Mouse (Mus musculus) inflammation-experienced regulatory T-cells, adult 6 months (primary cell): Measurements from ENCODE around the gene Cdh23. TPM values are rescaled to one million over a fixed set of nuclear protein-coding genes. Genes with fewer than 3 reads are reported as not detected.

ENCODE experiments used
- ATAC-seq: one replicate; pipeline ENCODE4 v1.8.0; 2017
- polyA plus RNA-seq, 3 experiments: library from polyadenylated mRNA; unstranded; fragments of 100-300 nt; shearing (Covaris generic); gene quantifications; one replicate each; pipeline ENCODE4 v1.2.1; 2017

Cdh23 gene
- polyA plus RNA-seq, 3 experiments from 2014 or later: 5.0 to 7.1 (median 5.6) TPM

DNA sequence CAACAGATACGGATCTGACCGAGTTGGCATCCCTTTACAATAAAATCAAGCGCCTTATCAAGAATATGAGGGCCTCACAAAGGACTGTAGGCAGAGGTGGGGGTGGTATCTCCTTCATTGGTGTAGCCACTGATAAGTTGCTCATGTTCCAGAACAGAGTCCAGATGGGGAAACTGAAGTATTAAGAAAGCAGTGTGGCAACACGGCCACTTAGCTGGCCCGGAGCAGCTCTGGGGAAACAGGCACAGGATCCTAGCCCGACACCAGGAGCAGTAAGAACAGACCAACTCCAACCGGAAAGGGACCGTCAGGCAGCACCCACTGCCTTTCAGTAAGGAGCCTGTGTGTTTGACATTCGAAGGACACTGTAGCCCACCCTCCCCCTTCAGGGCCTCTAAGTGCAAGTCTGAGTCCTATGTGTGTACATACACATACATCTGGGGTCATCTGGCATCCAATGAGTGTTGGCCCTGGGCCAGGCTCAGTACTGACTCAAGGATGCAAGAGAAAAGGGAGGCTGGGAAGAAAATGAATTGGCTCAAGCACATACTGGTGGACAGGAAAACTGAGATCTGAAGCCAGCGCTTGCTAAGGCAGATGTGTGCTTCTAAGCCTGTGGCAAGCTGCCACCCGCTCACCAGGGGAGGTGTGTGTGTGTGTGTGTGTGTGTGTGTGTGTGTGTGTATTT, 367.2 kb downstream of the Cdh23 start:
- ATAC-seq: no peak

- ATAC-seq: no peak
Measured at GRCm38 (mm10) chr10:60316166-60316565, 380.1 kb downstream of the Cdh23 start.

- no peak for ATAC-seq
Measured at GRCm38 (mm10) chr10:60313606-60314005, 382.7 kb downstream of the Cdh23 start.

DNA sequence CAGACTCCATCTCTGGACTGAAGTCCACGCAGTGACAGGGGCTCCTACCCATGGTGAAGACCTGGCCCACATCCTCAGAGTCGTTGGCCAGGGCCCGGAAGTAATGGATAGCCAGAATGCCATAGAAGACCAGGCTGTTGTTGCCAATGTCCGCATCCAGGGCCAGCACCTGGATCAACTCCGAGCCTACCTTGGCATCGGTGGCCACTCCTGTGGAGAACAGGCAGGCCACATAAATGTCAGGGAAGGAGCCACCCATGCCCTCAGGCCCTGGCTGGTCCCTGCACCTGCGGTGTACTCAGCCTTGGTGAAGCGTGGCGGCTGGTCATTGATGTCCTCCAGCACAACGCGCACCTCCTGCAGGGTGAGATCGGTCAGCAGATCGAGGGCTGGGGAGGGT, 385.7 kb downstream of the Cdh23 start:
- no peak for ATAC-seq

GRCm38 (mm10) chr10:60304854-60305628, 391.2 kb downstream of the Cdh23 start:
- peak; percentile 77 for ATAC-seq

DNA sequence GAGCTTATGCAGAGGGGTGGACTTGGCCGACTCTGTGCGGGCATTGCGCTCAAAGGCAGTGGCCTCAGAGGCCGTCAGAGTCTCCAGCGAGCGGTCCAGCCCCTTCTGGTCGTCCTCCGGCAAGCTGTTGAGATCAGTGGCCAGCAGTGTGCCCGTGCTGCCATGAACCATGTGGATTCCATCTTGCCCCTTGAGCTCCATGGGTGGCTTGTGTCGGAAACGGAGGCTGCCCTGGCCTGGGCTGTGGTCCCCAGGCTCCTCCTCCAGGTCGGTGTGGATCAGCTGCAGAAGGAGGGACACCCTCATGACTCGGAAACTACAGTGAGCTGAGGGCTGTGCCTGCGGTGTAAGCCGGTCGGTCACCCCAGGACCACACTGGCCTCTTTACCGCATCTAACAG, 392.9 kb downstream of the Cdh23 start:
- no peak for ATAC-seq

DNA sequence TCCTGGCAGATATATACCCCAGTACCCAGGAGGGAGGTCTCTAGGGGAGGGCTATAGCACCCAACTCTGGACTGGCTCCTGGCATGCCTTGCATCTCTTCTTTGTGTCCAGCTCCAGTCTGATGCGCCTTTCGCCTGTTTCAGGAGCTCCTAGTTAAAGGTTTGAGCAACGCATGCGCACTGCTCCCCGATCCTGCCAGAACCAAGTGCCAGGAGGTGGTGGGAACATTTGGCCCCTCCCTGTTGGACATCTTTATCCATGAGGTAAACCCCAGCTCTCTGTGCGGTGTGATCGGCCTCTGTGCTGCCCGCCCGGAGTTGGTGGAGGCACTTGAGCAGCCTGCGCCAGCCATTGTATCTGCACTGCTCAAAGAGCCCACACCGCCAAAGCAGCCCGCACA, 396.7 kb downstream of the Cdh23 start:
- no peak for ATAC-seq

DNA sequence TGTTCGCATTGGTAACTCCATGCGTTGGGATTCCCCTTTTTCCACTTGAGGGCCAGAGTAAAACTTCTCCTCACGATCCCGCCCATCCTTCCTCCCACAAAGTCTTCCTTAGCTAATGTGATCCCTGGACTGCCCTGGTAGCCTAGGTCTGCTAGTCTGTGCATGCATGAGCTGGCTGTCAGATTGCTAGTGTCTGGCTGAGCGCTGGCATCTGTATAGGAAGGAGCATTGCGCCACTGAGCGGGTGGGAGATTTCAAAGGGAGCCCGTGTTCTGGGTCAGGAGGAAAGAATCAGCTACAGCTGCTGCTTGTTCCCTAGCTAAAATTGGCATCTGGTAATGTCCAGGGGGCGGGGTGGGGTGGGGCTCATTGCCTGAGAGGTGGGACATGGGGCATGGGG, 400.3 kb downstream of the Cdh23 start:
- no peak for ATAC-seq

GRCm38 (mm10) chr10:60295356-60295755, 400.9 kb downstream of the Cdh23 start:
- ATAC-seq: no peak

DNA sequence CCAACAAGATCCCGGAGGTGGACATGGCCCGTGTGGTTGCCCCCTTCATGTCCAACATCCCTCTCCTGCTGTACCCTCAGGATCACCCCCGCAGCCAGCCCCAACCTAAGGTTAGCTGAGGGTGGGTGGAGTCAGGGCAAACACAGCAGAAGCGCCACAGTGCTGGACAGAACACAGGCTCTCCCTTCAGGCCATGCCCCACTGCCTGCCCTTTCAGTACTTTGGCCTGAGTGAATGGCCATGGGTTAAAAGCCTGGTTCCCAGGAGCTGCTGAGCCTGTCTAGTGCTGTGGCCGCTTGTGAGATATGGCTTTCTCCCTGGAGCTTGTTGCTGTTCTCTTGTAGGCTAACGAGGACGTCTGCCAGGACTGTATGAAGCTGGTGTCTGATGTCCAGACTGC, 401.7 kb downstream of the Cdh23 start:
- ATAC-seq: no peak

GRCm38 (mm10) chr10:60292209-60292608, 404.1 kb downstream of the Cdh23 start:
- no peak for ATAC-seq

DNA sequence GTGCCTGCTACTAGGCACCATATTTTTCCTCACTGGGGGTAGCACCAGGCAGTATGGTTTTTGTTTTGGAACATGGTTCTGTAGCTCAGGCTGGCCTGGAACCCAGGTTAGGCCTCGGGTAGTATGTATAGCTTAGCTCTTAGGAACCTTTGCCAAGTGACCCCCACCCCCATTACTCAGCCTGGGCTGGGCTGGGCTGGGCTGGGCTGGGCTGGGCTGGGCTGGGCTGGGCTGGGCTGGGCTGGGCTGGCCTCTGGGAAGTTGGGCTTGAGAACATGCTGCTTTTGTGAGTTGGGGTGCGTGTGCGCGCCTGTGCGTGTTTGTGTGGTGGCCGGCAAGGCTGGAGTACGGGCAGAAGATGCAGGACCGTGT, 405.6 kb downstream of the Cdh23 start:
- no peak for ATAC-seq

DNA sequence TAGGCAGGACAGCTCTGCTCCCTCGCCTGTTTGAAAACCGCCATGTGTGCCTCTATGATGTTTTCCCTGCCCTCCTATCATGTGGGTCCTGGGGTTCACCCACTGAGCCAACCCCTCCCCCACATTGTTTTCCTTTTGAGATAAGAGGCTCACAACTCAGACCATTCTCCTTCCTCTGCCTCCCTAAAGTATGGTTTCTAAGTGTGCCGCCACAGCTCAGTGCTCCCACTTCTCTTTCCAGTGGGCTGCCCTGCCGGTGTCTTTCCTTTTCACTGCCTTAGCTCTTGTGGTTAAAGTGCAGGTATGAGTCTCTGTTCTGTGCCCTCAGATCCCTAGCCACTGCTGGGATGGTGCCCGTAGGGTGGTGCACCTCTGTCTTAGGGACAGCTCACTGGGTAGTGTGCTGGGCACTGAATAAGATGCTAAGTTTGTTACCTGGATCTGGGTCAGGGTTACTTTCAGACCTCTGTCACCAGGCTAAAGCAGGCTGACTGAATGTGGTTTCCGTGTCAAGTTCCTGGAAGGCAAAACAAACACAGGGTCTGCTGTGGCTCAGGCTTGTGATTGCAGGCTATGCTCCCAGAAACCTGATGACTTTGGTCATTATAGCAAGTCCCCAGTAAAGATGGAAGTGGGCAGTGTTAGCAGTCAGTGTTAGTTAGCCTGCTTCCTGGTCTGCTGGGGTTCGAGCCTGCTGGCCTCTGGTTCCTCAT, 406.1 kb downstream of the Cdh23 start:
- ATAC-seq: peak; percentile 31

DNA sequence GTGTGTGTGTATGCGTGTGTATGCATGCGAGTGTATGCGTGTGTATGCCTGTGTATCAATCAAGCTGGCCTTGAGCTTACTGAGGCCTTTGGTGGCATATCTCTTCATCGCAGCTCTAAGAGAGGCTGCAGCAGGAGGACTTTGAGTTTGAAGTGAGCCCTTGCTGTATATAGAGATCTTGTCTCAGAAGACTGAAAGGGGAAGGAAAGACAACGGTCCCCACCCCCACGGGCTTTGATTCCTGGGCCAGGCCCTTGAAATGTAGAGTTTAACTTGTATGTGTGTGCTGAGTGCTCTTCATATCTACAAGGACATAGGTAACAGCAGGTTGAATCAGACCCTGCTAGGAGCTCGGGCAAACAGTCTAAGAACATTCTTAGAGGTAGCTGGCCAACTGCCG, 407.1 kb downstream of the Cdh23 start:
- no peak for ATAC-seq

DNA sequence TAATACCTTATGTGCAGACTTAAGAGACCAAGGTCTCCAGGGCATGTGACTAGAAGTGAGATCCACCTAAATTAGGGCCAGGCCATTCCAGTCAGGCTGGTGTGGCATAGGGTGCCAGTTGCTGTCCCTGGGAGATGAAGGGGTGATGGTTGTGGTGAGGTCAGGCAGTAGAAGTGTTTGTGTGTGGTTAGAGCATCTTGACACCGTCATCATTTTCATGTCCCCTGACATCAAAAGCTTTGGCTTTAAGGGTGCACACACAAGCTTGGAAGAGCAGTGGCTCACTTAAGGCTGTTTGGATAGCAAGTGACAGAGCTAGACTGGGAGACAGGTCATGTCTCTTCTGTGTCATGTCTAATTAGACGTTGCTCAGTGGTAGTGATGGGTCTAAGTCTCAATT, 408.6 kb downstream of the Cdh23 start:
- ATAC-seq: no peak

- no peak for ATAC-seq
Measured at GRCm38 (mm10) chr10:60287161-60287560, 409.1 kb downstream of the Cdh23 start.

DNA sequence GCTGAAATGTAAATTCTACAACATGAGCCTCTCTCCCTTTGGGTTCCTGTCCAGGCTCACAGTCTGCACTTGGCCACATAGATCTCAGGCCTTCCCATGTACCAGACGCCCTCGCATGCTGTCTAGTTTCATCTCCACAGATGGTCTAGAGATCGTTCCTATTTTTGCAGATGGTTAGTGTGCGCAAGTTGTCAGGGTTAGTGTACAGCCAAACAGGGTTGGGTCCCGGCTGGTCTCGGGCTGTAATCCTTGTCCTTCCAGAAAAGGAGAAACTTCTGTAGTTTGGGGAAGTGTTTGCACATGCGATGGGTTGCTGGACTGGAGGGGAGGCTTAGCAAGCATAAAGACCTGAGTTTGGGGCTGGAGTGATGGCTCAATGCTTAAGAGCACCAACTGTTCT, 409.7 kb downstream of the Cdh23 start:
- ATAC-seq: no peak

DNA sequence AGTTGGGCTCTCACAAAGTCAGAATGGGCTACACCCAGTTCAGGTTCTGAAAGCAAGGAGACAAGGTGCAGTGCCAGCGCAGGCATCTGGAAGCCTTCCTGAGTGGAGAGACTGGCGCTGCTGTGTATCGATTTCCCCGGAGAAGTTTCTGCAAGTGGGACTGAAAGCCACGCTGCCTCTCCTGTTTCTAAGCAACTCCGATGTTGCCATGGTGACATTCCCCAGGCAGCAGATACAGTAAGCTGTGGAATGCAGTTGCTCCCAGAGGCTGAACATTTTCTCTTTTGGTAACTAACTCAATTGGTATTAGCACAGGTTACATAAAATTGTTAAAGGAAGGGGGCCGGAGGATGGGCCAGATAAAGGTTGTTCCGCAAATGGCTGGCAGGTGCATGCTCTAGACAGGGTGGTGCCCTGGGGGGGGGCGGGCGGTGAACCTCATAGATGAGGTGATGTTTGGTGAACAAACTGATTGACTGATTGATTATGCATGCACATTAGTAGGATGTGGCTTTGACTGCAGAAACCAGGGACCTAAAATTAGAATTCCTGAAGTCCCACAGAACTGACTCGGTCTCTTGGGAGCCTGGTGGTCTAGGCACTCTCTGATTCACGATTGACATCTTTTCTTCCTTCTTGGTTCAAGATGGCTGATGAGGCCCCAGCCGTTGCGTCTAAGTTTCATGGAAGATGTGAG, 410.5 kb downstream of the Cdh23 start:
- no peak for ATAC-seq

- ATAC-seq: no peak
Measured at GRCm38 (mm10) chr10:60285183-60285582, 411.1 kb downstream of the Cdh23 start.

- no peak for ATAC-seq
Measured at GRCm38 (mm10) chr10:60284676-60285111, 411.6 kb downstream of the Cdh23 start.

DNA sequence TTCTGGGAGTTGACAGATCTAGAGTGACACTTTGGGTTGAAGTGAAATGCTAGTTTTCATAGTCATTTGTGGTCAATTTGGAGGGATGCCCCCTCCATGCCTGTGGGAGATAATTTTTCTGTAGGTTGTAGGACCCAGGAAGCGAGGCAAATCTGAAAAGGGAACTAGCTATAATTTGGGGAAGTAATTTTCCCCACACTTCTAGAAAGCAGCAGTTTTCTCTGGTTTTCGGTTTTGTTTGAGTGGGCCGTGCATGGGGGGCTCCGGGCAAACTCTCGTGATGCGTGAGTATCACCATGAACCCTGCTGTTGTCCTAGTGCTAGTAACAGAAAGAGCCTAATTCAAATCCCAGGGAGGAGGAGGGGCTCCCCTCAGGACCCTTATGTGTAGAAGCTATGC, 412.0 kb downstream of the Cdh23 start:
- ATAC-seq: no peak

DNA sequence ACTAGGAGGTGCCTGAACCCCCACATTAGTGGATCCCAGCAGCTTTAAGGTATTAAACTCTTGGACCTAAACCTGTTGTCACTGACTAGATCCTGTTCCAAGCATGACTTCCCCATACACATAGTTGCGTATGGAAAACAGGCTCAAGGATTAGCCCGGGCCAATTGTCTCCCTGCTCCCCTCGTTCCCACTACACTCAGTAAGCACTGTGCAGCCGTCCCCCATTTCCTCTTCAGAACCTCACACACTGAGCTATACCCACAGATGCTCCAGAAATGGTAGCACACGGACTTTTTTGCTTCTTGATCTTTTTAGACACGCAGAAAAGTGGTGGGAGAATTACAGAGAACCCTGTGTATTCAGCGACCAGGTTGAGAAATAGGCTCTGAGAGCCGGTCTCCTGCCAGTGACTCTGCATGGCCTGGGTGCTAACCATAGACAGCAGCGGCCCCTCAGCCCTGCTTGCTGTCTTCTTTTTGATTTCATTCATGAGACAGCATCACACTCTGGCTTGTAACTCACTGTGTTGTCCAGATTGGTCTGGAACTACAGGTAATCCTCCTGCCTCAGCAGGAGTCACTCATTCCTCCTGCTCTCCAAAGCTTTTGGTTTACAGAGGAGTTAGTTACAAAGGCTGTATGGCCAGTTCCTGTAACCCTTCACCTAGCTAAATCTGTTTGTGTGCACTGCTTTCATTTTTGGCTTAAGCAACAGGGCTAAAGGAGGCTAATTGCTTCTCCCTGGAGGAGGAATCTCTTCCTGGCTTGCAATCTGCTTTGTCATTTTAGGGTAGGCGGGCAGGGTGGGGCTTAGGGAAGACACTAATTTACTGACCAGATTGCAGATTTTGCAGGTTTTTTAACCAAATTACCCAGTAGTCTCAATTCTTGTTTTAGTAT, 413.9 kb downstream of the Cdh23 start:
- ATAC-seq: no peak
